Mouse (Mus musculus) hindbrain, embryonic 11.5 days (tissue): ENCODE results near the gene Spx. TPM values are rescaled to one million over a fixed set of nuclear protein-coding genes. Genes with fewer than 3 reads are reported as not detected.

Experiments
- ATAC-seq: fragments of 200-750 bp; cut with Nextera tagmentation; 2 replicates; pipeline ENCODE4 v1.8.0; 2017; ENCODE audit warnings: mild to moderate bottlenecking, moderate TSS enrichment, moderate library complexity; ENCODE audit not compliant: low FRiP score
- DNase-seq: peaks from one replicate; pipeline ENCODE4 v3.0.0-alpha.2; 2015; ENCODE audit warnings: low spot score
- H3K27ac ChIP-seq: fragments of 300-500 bp; sonication (generic); 2 replicates; pipeline ENCODE4 v1.5.1; 2014; ENCODE audit warnings: mild to moderate bottlenecking, low read depth, low read length
- H3K27me3 ChIP-seq: fragments of 300-500 bp; sonication (generic); 2 replicates; pipeline ENCODE4 v1.6.1; 2014; ENCODE audit warnings: mild to moderate bottlenecking, low read length, moderate library complexity, mixed read lengths; ENCODE audit not compliant: control insufficient read depth, insufficient read depth
- H3K36me3 ChIP-seq: fragments of 300-500 bp; sonication (generic); 2 replicates; pipeline ENCODE4 v1.6.1; 2014; ENCODE audit warnings: mild to moderate bottlenecking, low read length, moderate library complexity, mixed read lengths; ENCODE audit not compliant: control insufficient read depth, insufficient read depth
- H3K4me1 ChIP-seq: fragments of 300-500 bp; sonication (generic); replicated peaks from 2 replicates; pipeline ENCODE4 v1.6.1; 2014; ENCODE audit warnings: low read length, mixed read lengths; ENCODE audit not compliant: control insufficient read depth, insufficient read depth
- H3K4me2 ChIP-seq: fragments of 300-500 bp; sonication (generic); replicated peaks from 2 replicates; pipeline ENCODE4 v1.6.1; 2014; ENCODE audit warnings: mild to moderate bottlenecking, low read depth, low read length
- H3K4me3 ChIP-seq: fragments of 300-500 bp; sonication (generic); 2 replicates; pipeline ENCODE4 v1.5.1; 2014; ENCODE audit warnings: low read depth, low read length
- H3K9ac ChIP-seq: fragments of 300-500 bp; sonication (generic); 2 replicates; pipeline ENCODE4 v1.6.1; 2014; ENCODE audit warnings: low read depth, low read length
- H3K9me3 ChIP-seq: fragments of 300-500 bp; sonication (generic); 2 replicates; pipeline ENCODE4 v1.6.1; 2016; ENCODE audit warnings: low read length; ENCODE audit not compliant: control insufficient read depth
- WGBS: fragments of 180-500 bp; shearing (Covaris S2); extraction: QIAGEN DNeasy Blood & Tissue Kit; methylation state at CpG from one replicate; pipeline ENCODE4 v1.1.7; 2014; 5-methylcytosine and 5-hydroxymethylcytosine counted together
- polyA plus RNA-seq: library from polyadenylated mRNA; unstranded; fragments of >200 nt; fragmentation: Nextera tagmentation; extraction: Ambion mirVana; gene quantifications from 2 replicates; pipeline ENCODE4 v1.2.1, GENCODE M21; 2014

The Spx gene
- polyA plus RNA-seq, 1 experiment from 2014 or later: 5.7 TPM

GRCm38 (mm10) chr6:142381615-142382014, 31.6 kb upstream of the Spx start:
- Histone ChIP-seq H3K4me3 (no peak overlapping the region), H3K27ac (no peak overlapping the region), H3K36me3 (0 out of 2 replicates have a peak, but pooled peaks cover 2% of the 10 kb centered on the region), H3K9me3 (no peaks in the 10 kb centered on the region), H3K4me2 (no peak overlapping the region), H3K9ac (no peak overlapping the region), H3K27me3 (no peaks in the 10 kb centered on the region), H3K4me1 (no peaks in the 10 kb centered on the region)
- ATAC-seq (no peak), DNase-seq (no peak)
- WGBS: 97% methylated on average over 7 of the region's 7 CpGs

DNA sequence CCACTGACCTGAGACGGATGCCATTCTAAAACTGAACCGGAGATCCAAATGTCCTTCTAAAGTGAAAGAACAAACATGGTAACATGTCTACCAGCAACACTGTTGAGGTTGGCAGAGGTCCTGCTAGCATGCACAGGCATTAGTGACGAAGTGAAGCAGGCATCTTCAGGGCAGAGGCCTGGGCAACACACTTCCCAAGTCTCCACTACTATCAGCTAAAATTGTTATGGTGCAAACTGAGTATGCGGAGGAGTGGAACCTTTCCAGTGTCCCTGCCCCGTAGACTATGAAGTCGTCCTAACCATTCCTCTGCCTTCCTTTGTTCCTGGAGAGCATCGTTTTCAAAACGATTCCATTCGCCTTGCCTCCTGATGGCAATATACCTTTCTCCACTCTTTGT, 28.7 kb upstream of the Spx start:
- Histone ChIP-seq H3K9ac (no peak overlapping the region), H3K27ac (no peak overlapping the region), H3K27me3 (no peaks in the 10 kb centered on the region), H3K9me3 (no peaks in the 10 kb centered on the region), H3K4me2 (no peak overlapping the region), H3K36me3 (no peaks in the 10 kb centered on the region), H3K4me3 (no peak overlapping the region), H3K4me1 (no peaks in the 10 kb centered on the region)
- DNase-seq (no peak), ATAC-seq (no peak)
- 94% methylated on average over 9 of the region's 9 CpGs for WGBS

DNA sequence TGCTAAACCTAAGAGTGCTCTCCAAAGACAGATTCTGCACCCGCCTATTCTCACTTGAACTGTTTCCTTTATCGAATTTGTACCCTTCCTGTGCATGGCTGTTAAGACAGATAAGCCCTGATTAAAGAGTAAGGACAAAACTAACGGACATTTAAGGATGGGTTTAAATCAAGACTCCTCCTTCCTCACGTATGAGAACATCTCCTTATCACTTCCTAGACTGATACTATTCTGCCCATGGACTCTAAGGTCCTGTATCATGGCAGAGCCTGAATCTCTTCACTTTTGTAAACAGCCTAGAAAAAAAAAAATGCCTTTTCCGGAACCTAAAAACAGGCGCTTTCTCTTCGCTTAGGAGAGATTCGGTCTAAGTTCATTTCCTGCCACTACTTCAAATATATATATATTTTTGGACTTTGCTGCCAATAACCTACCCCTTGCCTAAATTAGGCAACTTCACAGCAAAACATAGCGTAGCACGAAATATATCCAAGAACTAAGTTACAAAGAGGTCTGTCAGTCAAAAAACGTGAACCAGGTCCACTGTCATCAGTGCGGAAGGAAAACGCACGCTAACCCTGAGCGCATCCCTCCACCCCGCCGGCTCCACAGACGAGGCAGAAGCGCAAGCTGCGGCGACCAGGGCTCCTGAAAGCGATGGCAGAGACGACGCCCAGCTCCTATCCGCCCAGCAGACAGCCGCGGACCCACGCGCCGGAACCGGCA, 26.8 kb upstream of the Spx start:
- 7% methylated on average over 31 of the region's 31 CpGs for WGBS
- Histone ChIP-seq H3K4me3 (peak overlapping the region; percentile 98), H3K36me3 (no peaks in the 10 kb centered on the region), H3K9ac (peak overlapping the region; percentile 54), H3K4me2 (peak overlapping the region; percentile 59), H3K27ac (no peak overlapping the region), H3K9me3 (no peaks in the 10 kb centered on the region), H3K27me3 (no peaks in the 10 kb centered on the region), H3K4me1 (no peaks in the 10 kb centered on the region)
- ATAC-seq (peak; percentile 86), DNase-seq (peak; percentile 4)

DNA sequence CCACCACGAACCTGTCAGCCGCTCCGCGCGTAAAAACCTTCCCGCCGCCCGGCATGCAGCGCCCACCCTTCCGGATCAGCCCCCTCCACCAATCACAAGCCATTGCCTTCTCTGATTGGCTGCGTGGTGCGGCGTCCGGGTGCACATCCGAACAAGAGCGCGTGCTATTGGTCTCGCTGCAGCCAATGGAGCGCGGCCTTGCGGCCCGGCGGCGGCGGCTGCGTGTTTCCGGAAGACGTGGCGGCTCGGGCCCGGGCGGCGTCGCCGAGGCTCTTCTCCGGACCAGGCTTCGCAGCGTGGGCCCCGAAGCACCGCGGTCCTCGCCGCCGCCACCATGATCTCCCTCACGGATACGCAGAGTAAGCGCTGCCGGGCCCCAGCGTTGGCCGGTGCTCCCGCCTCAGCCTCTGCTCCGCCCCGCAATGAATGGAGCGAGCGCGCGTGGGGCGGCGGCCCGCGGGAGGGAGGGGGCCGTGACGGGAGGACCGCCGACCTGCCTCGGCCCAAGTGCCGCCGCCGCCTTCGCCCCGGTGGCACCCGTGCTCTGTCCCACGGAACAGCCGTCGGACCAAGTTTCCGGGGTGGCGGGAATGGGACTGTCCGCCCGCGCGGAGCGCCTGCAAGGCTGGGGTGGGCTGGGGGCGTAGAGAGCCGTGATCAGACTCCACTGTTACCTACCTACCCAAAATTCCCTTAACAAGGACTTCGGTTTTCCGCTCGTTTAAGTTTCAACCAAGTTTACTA, 26.1 kb upstream of the Spx start, which contains the start of the genes Recql and Golt1b:
Gene Recql, minus strand, starts transcription at position 77 of the 744 bp plus-strand sequence.
Gene Golt1b, plus strand, starts transcription at position 211 of the 744 bp plus-strand sequence.
- Histone ChIP-seq H3K9ac (peak within 1 kb of the TSS; percentile 88), H3K4me1 (no peaks in the 10 kb centered on the region), H3K9me3 (no peaks in the 10 kb centered on the region), H3K27ac (no peak within 1 kb of the TSS), H3K4me2 (peak within 1 kb of the TSS; percentile 76), H3K4me3 (peak within 1 kb of the TSS; percentile 98), H3K27me3 (no peaks in the 10 kb centered on the region), H3K36me3 (no peaks in the 10 kb centered on the region)
- whole genome bisulfite sequencing: under 1% methylated on average over 81 of the region's 87 CpGs
- peak; percentile 99 for DNase-seq
- ATAC-seq: peak; percentile 100

DNA sequence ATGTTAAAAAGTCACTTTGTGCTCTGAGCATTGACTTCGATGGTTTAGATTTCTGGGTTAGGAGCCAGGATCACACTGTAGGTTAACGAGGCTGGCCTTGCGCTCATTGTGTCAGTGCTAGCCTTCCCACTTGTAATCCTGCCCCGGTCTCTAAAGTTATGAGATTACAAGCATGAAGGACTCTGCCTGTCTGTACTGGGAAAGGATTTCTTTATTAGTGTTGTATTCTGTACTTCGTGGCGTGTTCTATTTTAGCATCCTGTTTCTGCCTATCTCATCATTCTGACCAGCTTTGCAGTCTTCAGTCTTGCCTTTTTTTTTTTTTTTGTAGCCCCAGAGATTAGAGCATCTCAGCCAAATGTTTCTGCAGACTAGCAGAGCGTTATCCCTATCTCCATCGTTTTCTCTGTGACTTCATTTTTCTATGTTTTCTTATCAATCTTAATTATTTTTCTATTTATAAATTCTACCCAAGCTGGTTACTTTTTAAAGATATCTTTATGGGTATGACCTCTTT, 25.4 kb upstream of the Spx start:
- no peaks in the 10 kb centered on the region for H3K27me3 ChIP-seq

DNA sequence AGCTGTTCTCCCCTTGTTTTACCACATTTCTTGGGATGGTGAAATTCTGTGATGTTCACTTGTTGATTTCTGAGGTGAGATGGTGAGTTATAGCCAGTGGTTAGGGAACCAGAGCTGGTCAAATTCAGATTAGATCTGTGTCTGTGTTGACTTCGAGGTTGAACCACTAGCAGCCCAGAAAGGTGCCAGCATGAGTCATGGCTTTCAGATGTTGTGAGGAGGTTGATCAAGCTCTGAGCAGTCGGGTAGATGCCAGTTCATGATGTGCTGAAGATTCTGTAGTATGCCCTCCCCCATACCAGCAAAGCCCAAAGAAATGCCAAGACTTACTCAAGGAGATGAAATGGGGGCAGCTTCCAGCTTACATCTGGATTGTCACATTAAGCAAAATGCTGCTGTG, 24.1 kb upstream of the Spx start:
- no peaks in the 10 kb centered on the region for H3K4me1 ChIP-seq
- H3K9me3 ChIP-seq: no peaks in the 10 kb centered on the region
- no peaks in the 10 kb centered on the region for H3K36me3 ChIP-seq
- 88% methylated on average over 2 of the region's 2 CpGs for WGBS
- no peak overlapping the region for H3K27ac ChIP-seq
- no peak overlapping the region for H3K9ac ChIP-seq
- ATAC-seq: no peak
- DNase-seq: no peak
- H3K27me3 ChIP-seq: no peaks in the 10 kb centered on the region
- H3K4me2 ChIP-seq: no peak overlapping the region
- no peak overlapping the region for H3K4me3 ChIP-seq

More for the DNA sequence above, 25.4 kb upstream of the Spx start:
- peak overlapping the region; percentile 98 for H3K4me3 ChIP-seq
- H3K9me3 ChIP-seq: no peaks in the 10 kb centered on the region
- no peak for ATAC-seq
- DNase-seq: no peak
- H3K36me3 ChIP-seq: no peaks in the 10 kb centered on the region
- peak overlapping the region; percentile 76 for H3K4me2 ChIP-seq
- H3K27ac ChIP-seq: no peak overlapping the region
- no peaks in the 10 kb centered on the region for H3K4me1 ChIP-seq
- 28% methylated on average over 8 of the region's 8 CpGs for WGBS
- H3K9ac ChIP-seq: peak overlapping the region; percentile 88

DNA sequence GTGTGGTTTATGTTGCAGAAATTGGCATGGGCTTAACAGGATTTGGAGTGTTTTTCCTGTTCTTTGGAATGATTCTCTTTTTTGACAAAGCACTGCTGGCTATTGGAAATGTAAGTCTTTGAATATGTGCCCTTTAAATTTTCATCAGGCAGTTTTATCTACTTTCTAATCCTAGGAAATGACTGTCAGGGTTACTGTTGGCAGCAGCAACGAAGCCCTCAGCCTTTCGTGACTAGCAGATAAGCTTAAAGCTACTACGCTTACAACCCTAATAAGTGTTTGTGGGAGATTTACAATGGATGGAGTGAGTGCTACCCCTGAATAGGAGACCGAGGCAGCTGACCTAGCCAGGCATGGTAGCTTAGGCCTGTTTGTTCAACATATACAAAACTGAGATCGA, 20.9 kb upstream of the Spx start:
- Histone ChIP-seq H3K4me3 (no peak overlapping the region), H3K36me3 (0 out of 2 replicates have a peak, but pooled peaks cover 2% of the 10 kb centered on the region), H3K4me1 (no peaks in the 10 kb centered on the region), H3K9ac (no peak overlapping the region), H3K9me3 (no peaks in the 10 kb centered on the region), H3K27me3 (no peaks in the 10 kb centered on the region), H3K27ac (no peak overlapping the region), H3K4me2 (no peak overlapping the region)
- ATAC-seq (no peak), DNase-seq (no peak)
- WGBS: 94% methylated on average over 5 of the region's 5 CpGs

DNA sequence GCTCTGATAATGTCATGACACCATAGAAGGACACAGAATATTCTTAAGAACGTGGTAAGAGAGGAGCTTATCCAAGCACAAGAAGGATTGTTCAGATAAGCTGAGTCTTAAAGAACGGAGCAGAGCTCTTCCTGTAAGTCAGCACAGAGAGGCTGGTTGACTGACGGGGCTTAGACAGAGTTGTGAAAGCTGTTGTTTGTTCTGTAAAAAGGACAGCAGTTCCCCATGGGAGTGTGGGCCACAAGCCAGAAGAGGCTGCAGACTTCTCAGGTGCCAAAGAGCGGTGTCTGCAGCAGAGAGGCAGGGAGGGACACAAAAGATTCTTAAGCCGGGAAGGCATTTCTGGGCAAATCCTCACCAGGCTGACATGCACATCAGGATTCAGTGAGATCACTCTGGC, 18.6 kb upstream of the Spx start:
- H3K4me1 ChIP-seq: no peaks in the 10 kb centered on the region
- no peak overlapping the region for H3K4me2 ChIP-seq
- ATAC-seq (no peak), DNase-seq (no peak)
- H3K36me3 ChIP-seq: 0 out of 2 replicates have a peak, but pooled peaks cover 2% of the 10 kb centered on the region
- no peaks in the 10 kb centered on the region for H3K9me3 ChIP-seq
- no peak overlapping the region for H3K27ac ChIP-seq
- no peaks in the 10 kb centered on the region for H3K27me3 ChIP-seq
- 91% methylated on average over 5 of the region's 5 CpGs for WGBS
- H3K4me3 ChIP-seq: no peak overlapping the region
- H3K9ac ChIP-seq: no peak overlapping the region
